Mouse (Mus musculus) heart, postnatal 25 days (tissue): ENCODE results near the gene 1700029P11Rik. TPM values are rescaled to one million over a fixed set of nuclear protein-coding genes. Genes with fewer than 3 reads are reported as not detected.

Source experiments
- DNase-seq: peaks from one replicate; pipeline ENCODE4 v3.0.0; 2022; ENCODE audit warnings: low spot score
- intact Hi-C: fragments of 180-260 bp; cut with DNase I; formaldehyde crosslinking; loops from one replicate; pipeline ENCODE4 v1.15.1; 2025
- total RNA-seq, 2 experiments: library from RNA; stranded (reverse); gene quantifications; 2 replicates each; pipeline ENCODE4 v1.2.3; 2021

The 1700029P11Rik gene
- not detected for total RNA-seq

DNA sequence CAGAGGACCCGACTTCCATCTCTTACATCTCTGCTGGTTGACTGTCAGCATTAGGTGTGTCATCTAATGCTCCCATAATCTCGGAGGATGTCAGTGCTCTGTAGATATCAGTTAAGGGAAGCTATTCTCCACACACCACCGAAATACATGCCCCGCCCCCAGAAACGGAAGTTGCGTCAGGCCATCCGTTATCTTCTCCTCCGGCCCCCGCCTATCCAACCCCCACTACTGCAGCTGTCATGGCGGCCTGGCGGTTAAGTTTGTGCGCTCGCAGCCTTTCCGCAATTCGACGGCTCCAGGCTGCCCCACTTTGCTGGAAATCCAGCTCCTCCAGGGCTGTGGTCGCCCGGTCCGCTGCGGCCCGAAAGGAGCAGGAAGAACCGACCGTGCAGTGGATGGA is at the start of gene 1700029P11Rik:
1700029P11Rik (plus strand) TSS at position 220 of the 400 bp plus-strand sequence.
- no peak for DNase-seq
- intact Hi-C loops, result no loop called here

DNA sequence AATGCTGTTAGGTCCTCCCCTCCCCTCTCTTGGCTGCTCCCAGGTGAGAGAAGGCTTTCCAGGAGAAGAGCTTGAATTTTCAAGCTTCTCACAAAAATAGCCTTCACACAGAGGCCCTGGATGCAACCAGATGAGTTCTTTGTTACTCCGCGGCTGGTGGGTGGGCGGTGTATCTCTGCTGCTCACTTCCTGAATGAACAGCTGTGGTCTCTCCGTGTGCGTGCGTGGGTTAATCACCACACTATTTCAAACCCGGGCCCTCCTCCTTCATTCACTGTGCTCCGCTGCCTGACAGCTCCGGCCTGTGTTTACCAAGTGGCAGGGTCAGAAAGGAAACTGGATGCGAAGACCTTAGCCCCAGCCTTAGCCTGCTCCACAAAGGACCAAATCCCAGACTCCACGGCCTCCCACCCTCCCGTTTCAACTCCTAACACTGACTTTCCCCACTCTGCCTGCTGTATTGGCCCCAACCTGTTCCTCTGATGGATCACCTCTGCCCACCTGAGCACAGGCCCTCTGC is 47.3 kb upstream of the 1700029P11Rik start:
- no peak for DNase-seq
- intact Hi-C loops, result no loop called here

DNA sequence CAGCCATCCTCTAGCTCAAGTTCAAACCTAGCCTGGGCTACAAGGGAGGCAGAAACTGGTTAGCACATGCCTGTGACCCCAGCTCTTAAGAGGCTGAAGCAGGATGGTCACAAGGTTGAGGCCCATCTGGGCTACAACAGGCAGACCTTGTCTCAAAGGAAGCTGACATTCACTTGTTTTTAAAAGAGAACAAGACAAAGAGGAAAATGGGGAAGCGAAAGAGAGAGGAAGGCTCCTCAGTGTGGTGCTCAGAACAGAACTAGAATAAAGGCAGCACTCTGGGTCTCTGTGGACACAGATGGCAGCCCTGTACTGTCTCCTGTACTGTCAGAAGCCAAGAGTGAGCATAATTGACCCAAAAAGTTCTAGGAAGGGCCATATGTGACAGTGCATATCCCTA is 46.4 kb upstream of the 1700029P11Rik start:
- intact Hi-C loops, result no loop called here
- DNase-seq, result no peak

DNA sequence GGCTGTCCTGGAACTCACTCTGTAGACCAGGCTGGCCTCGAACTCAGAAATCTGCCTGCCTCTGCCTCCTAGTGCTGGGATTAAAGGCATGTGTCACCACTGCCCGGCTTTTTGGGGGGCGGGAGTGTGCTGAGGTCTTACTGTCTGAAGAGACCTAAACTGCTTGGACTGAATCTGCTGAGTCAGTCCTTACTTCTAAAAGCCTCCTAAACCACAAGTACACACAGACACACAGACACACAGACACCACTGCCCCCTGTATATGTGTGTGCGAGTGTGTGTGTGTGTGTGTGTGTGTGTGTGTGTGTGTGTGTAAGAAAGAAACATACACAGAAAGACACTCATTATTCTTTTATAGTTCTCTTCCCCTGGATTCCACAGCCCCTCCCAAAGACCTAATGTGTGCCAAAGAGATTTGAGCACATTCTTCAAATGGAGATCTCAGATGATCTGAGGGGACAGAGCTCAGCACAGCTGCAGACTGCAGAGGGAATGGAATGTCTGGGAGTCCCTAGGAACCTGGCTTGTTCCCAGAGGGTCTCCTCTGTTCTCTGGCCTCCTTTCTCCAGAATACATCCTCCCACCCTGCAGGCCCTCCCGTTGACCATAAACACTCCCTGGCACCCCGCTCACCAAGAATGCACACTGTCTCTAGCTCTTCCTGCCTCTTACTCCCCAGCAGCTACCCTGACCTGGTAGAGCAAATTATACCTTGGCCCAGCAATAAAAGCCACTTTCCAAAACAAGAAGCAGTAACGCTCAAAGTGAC is 44.3 kb upstream of the 1700029P11Rik start:
- no peak for DNase-seq
- intact Hi-C loops, result no loop called here

DNA sequence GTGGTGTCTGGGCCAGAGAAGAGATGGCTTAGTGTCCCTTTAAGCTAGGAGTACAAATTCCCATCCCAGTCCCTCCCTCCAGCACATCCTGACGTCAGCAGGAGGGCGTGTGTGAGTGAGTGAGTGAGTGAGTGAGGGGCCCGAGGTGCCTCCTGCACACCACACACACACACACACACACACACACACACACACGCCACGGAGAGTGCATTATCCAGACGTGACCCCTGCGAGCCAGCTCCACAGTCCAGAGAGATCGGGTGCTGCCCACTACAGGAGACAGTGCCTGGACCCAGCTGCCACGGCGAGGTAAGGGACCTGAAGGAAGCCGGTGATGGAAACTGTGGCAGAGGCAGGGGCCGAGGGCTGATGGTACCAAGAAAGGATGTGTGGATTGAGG is 43.7 kb upstream of the 1700029P11Rik start, which contains the start of gene Csdc2:
Csdc2 (plus strand) TSS at position 81 of the 400 bp plus-strand sequence.
- DNase-seq, result peak; percentile 42
- intact Hi-C loops, result no loop called here

DNA sequence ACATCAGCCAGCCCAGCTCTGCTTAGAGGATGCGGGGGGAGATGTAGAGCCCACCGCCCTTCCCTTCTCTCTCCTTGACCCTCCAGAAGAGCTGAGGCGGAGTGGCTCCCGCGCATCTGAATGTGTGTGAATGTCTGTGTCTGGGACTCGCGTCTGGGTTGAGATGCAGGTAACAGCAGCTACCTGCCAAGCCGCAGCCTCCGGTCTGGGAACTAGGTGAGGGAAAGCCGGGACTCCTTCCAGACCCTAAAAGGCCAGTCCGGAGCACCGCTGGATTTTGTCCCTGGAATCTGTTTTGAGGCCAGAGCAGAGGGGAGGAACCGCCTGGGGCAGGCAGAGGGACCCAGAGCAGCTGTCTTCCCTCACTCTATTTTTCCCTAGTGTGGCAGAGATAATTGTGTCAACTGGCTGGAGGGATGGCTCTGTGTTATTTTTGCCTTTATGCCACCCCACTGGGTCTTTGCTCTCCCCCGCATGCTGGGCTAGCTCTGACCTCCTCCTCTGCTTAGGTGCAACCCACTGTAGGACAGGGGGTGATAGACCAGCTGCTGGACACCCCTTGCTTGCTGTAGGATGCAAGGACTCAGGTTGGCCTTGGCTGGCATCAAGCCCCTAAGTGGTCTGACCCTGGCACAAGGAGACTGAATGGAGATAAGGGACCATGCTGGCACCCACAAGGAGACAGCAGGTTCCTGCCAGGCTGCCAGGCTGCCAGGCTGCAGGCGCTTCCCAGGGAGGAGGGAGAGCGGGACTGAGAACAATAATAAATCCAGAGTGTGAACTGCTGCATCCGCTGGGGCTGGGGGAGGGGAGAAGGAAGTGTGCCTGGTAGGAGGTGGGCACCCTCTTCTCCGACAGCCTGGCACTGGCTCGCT is 43.0 kb upstream of the 1700029P11Rik start:
- DNase-seq, result peak; percentile 33
- intact Hi-C loops, result no loop called here

DNA sequence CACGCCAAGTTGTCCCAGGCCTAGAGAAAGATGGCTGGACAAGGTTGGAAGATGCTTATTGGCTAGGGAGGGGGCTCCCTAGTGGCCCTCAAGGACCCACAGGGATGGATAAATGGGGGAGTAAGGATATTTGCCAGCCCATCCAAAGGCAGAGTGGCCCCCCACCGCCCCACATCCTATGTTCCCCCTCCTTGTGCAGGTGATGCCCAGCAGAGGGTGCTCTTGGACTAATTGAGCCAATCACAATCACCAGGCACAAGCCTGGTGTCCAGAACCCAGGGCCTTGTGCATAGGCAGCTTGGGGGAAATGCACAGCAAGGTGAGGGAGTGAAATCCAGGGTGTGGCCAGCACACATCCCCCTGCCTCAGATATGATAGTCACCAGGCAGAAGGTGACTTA is 42.1 kb upstream of the 1700029P11Rik start:
- intact Hi-C loops, result loop anchor here (2.0 kb wide), 1 partner anchor 51 kb away; no protein-coding TSS in a partner anchor
- no peak for DNase-seq

DNA sequence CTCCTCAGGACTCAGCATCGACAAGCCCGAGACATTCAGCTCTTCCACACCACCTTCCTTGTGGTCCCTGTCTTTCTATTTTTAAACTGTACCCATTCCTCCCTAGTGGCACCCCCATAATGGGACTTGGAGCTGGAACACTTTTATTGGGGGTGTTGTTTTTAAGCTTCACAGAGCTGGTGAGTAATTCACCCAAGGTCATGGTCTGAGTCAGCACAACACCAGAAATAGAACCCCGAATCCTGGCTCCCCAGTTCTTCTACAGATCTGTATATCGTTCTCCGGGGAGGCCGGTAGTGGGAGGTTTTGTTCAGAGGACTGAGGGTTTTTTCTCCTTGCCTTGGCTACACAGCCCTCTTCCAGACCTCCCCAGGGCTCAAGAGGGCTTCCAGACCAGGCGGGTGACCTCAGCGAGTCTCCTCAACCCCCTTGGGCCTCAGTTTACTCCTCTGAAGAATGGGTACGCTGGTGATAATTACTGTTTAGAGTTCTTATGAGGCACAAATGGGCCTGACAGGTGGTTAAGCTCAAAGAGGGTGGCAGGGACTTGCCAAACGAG is 41.1 kb upstream of the 1700029P11Rik start:
- intact Hi-C loops, result loop anchor here (2.0 kb wide), 1 partner anchor 50 kb away; no protein-coding TSS in a partner anchor
- DNase-seq, result no peak

DNA sequence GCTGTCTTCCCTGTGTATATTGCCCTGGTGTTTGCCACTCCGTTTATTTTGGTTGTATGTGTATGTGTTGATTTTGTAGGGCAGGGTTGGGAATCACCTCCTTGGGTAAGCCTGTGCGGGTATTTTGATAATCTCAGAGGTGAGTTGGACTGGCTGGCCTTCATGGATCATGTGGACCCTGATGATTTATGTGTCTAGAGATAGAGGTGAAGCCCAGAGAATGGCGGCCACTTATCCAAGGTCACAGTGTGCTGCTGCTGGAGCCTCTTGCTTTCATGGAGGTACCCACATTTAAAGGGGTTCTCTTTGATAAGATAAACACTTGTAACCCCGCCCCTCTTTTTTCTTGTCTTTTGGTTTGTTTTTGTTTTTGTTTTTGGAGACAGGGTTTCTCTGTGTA is 40.6 kb upstream of the 1700029P11Rik start:
- no peak for DNase-seq
- intact Hi-C loops, result loop anchor here (2.0 kb wide), 1 partner anchor 49 kb away; no protein-coding TSS in a partner anchor

DNA sequence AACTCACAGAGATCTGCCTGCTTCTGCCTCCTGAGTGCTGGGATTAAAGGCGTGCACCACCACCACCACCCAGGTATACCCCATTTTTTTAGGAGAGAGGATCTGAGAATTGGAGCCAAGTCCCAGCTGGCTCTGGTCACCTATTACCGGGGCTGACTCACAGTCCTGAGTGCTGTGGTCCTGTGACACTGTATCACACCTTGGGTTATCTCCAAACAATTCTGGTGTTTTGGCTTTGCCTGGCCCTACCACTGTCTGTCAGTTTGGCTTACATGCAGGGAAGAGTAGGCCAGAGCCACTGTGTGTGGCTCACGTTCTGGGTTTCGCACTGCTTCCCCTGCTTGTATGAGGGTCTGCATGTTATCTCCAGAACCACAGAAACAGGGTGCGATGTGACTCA is 40.1 kb upstream of the 1700029P11Rik start:
- intact Hi-C loops, result no loop called here
- DNase-seq, result no peak

DNA sequence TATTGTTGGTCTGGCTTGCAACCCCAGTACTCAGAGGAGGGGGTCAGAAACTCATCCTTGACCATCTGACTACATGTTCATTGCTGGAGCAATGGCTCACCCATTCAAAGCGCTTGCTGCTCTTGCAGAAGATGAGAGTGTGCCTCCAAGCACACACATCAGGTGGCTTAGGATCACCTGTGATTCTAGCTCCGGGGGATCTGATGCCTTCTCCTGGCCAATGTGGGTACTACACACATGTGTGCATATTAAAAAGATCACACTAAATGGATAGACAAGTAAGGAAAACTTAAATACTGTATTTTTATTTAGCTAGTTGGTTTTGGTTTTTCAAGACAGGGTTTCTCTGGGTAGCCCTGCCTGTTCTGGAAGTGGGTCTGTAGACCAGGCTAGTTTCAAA is 39.3 kb upstream of the 1700029P11Rik start:
- intact Hi-C loops, result no loop called here
- no peak for DNase-seq

DNA sequence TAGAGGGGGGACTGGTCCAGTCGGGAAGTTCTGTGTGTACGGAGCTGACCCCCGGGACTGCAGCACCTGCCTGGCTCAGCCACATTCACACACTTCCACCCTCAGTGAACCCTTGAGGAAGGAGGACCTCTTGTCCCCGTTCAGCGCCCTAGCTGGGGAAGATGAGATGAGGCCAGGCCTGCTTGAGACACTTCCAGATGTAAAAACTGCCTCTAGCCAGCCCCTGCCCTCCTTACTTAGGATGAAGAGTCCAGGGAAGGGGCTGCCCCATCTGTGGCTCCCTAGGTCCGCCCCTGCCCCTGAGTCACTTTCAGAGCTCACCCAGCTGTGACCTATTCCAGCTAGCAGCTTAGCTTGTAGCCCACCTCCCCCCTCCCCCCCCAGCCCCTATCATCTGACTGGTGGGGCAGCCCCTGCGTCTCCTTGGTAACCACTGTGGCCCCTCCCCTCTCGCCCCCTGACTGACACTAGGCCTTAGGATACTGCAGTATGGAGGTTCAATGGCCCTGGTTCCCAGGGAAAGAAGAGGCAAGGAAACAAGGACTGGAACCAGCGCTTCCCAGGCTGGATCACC is 37.1 kb upstream of the 1700029P11Rik start:
- intact Hi-C loops, result no loop called here

DNA sequence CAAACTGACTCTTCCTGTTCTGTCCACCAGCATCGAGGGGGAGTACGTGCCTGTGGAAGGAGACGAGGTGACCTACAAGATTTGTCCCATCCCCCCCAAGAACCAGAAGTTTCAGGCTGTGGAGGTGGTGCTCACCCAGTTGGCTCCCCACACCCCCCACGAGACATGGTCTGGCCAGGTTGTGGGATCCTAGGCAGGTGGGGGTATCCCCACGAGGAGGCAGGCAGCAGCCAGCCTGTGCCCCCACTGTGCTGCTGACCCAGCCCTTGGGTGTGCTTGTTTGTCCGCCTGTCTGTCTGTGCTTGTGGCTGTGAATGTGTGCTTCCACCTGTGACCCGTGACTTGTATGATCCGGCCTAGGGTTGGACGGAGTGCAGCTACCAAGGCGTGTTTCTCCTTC is 31.3 kb upstream of the 1700029P11Rik start:
- intact Hi-C loops, result no loop called here
- no peak for DNase-seq

More for the DNA sequence above, 37.1 kb upstream of the 1700029P11Rik start:
- DNase-seq, result no peak

DNA sequence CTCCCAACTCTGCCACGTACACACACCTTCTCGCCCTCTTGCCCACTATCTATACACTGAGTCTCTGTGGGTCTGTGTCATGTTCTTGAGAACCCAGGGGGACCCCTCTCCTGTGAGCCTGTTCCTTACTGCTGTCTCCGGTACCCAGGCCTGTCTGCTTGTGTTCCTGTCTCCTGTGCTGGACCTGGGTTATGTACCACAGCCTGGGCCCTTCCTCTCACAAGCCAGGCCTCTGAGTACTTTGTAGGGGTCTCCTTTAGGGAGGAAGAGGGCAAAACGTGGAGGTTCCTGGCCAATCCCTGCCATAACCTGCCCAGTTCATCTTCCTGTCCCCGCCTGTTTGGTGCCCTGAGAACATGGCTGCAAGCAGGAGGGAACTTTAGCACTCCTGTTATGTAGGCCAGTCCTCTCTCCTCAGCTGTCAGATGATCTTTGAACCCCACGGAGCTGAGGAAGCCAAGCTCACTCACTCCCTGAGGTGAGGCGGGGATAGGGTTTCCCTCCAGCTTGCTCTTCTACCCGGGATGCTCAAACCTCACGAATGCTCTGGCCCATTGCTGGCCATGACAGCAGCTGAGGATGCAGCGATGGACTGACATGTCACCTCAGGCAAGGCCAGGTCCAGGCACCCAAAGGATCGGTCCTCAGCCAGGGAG is 30.7 kb upstream of the 1700029P11Rik start:
- intact Hi-C loops, result no loop called here
- DNase-seq, result no peak

DNA sequence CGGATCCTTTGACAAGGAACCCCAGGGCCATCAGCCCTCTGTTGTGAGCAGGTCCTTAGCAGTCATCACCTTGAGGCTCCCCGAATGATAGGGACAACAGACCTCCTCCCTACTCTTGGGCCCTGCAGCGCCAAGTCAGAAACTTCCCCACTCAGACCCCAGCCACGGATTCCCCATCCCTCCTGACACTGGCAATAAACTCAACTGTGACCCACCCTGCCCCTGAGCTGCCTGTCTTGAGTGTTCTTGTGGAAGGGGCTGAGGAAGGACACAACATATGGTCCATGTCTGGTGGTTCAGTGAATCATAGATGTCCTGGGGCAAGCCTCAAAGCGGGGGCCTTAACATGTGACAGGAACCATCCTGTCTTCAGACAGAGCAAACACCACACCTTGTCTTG is 29.6 kb upstream of the 1700029P11Rik start:
- intact Hi-C loops, result no loop called here
- DNase-seq, result no peak

DNA sequence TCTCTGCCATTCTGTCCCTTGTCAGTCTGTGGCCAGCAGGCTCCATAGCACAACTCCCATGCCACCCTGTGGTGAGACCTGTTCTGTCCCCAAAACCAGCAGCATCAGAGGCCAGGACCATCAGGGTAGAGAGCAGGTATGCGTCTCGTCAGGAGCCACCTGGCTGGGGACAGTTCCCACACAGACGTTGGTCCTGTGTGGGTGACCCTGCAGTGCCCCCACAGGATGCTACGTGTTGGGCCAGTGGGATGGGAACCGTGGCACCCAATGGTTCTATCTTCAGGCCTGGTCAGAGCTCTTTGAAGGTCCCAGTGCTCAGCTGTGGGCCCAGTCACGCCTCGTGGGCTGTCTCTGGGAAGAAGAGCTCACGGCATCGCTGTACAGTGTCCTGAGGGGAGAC is 29.2 kb upstream of the 1700029P11Rik start:
- intact Hi-C loops, result no loop called here
- no peak for DNase-seq

DNA sequence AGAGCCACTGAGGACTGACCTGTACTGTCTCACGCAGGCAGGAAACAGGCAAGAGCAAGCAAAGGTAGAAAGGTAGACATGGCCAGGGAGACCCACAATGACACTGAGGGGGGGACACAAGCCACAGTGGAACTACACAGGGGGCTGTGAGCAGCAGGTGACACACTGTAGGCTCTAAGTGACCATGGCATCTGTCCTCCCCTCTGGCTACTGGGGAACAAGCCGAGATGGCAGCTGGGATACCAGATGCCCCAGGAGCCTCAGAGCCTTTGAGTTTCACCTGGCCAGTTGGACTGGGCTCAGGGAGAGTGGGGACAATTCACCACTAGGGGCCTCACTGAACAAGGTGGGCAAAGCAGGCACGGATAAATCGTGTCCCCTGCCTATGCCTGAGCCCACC is 28.0 kb upstream of the 1700029P11Rik start:
- intact Hi-C loops, result no loop called here
- DNase-seq, result no peak

DNA sequence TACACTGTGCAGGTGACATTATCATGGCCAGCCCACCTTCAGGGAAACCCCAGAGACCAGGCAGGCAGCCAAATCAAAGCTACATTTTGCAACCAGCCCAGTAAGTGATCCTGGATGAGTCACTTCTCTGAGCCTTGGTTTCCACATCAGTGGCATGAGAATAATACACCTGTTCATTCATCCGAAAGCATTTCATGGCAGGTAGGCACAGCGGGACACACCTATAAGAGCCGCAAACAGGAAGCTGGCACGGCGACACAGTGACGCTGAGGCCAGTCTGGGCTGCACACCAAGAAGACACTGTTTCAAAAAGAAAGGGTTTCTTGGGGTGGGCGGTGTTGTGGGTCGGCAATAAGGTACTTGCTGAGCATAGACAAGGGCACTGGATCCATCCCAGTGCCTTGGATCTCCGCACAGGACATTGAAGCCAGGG is 26.2 kb upstream of the 1700029P11Rik start:
- DNase-seq, result no peak
- intact Hi-C loops, result no loop called here

DNA sequence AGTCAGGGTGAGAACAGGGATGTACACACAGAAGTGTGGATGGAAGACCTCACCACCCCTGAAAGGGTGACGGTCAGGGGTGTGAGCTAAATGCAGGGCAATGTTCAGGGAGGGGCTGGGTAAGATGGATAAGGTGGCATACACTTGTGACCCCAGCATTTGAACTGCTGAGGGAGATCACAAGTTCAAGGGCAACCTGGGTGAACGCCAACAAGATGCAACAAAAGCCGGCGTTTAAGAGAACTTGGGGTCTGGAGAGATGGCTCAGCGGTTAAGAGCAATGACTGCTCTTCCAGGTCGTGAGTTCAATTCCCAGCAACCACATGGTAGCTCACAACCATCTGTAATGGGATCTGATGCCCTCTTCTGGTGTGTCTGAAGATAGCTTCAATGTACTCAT is 25.6 kb upstream of the 1700029P11Rik start:
- intact Hi-C loops, result no loop called here
- DNase-seq, result no peak
